Mouse (Mus musculus): ENCODE results near the gene Gm28230.

DNA sequence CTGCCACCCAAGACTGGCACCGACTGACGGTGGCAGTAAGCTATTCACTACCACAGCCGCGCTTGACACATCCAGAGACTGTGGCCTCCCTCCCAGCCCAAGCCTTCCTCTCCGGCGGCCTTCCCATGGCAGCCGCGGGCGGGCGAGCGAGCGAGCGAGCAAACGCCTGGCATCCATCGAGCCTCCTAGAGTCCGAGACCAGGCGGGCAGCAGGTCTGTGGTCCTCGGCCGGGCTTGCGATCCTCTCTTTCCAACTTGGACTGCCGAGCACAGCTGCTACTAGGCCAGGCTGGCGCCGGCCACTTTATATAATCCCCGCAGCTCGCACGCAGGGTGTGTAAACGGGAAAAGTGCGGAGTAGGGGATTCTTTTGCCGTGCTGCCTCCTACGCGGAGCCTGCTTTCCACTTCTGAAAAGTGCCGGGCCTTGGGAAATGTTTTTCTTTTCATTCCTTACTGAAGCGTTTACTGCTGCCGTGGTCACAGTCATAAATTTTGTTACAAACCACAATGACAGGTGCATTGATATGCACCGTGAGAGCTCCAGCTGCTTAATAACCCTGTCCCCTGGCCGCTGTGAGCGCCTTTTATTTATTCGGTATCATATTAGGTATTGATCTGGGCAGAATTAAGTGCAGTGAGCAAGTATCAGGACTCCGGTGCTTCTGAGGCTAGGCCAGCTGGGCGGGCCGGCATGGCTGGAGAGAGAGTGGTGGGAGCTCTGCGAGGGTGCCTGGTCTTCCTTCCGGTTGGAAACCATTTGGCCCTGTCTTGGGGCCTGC lies 14.0 kb downstream of the Gm28230 start:
- TF ChIP-seq POLR2A (IDR thresholded peaks at IDR 0.05; ENCODE audit: low read depth, low read length), result no peak
- TF ChIP-seq MAFK (IDR thresholded peaks at IDR 0.05; ENCODE audit: insufficient replicate concordance, low read length), result no peak
- TF ChIP-seq ZMIZ1 (IDR thresholded peaks at IDR 0.05; ENCODE audit: low read depth, low read length), result no peak
- no peak for TF ChIP-seq CTCF (conservative IDR thresholded peaks at IDR 0.05 in 1 of 2, IDR thresholded peaks at IDR 0.05 in 1 of 2; ENCODE audit: low read depth in 2 of 2, low read length in 2 of 2)
- no peak for TF ChIP-seq GABPA (IDR thresholded peaks at IDR 0.05; ENCODE audit: insufficient replicate concordance, low read depth, low read length)
- TF ChIP-seq EP300 (IDR thresholded peaks at IDR 0.05; ENCODE audit: low read length), result no peak
- TF ChIP-seq USF2 (conservative IDR thresholded peaks at IDR 0.05; ENCODE audit: low read depth, low read length), result no peak
